Comparison of ENCODE assay signal across 8 mouse cellular contexts in genomic region chr10:57463298-57463697, GRCm38 (mm10). TPM values are rescaled to one million over a fixed set of nuclear protein-coding genes. Genes with fewer than 3 reads are reported as not detected.
DNase-seq lines count a peak whose midpoint lies in the region; ATAC-seq lines count a peak whose summit lies in the region.
"Not testable (repeated sequence)": the region's sequence is repeated elsewhere in the genome, so short reads cannot be mapped to it uniquely, and the experiment has no call there.

No protein-coding gene starts in this region.

- H3K4me1 ChIP-seq in forebrain, embryonic 13.5 days; hindbrain, embryonic 11.5 days (replicated peaks; ENCODE audit: control insufficient read depth, insufficient read depth, low read length): not testable (repeated sequence)

- not testable (repeated sequence) for H3K36me3 ChIP-seq in forebrain, embryonic 13.5 days (ENCODE audit: poor library complexity, severe bottlenecking); hindbrain, embryonic 11.5 days (ENCODE audit: control insufficient read depth, insufficient read depth, low read length)

- H3K4me2 ChIP-seq in forebrain, embryonic 13.5 days; hindbrain, embryonic 11.5 days (replicated peaks; ENCODE audit: low read depth, low read length): not testable (repeated sequence)

- peak; percentile 45; the same call in 1 of the 2 replicates for ATAC-seq in forebrain, embryonic 13.5 days
- ATAC-seq in hindbrain, embryonic 11.5 days (ENCODE audit: low FRiP score): not testable (repeated sequence)
- peak; percentile 92 for ATAC-seq in megakaryocyte-erythroid progenitor cell, adult 5-6 weeks (replicated peaks; ENCODE audit: low FRiP score, low TSS enrichment, poor library complexity, severe bottlenecking)

- DNase-seq in A20 (ENCODE audit: low read depth, low spot score): peak; percentile 83
- DNase-seq in T-cell, adult 2 months (ENCODE audit: low spot score): peak; percentile 34
- DNase-seq in cerebellum, adult 9-10 months: peak; percentile 52
- peak; percentile 64 for DNase-seq in hindbrain, embryonic 11.5 days (ENCODE audit: low spot score)
- DNase-seq in layer of hippocampus, postnatal 10 days (ENCODE audit: low spot score in 2 of 2): peak; percentile 30 to 51
- peak; percentile 11 for DNase-seq in spleen, adult 12 weeks (ENCODE audit: low spot score)

- not testable (repeated sequence) for H3K9ac ChIP-seq in forebrain, embryonic 13.5 days; hindbrain, embryonic 11.5 days (ENCODE audit: low read depth, low read length)

- H3K27me3 ChIP-seq in forebrain, embryonic 13.5 days; hindbrain, embryonic 11.5 days (ENCODE audit: control insufficient read depth, insufficient read depth, low read length): not testable (repeated sequence)

- H3K27ac ChIP-seq in forebrain, embryonic 13.5 days; hindbrain, embryonic 11.5 days (ENCODE audit: low read depth, low read length): not testable (repeated sequence)

- not testable (repeated sequence) for H3K9me3 ChIP-seq in forebrain, embryonic 13.5 days (replicated peaks); hindbrain, embryonic 11.5 days (ENCODE audit: control insufficient read depth, low read length)

- 24% methylated on average over 10 of the region's 10 CpGs for WGBS in forebrain, embryonic 13.5 days
- 32% methylated on average over 10 of the region's 10 CpGs for WGBS in hindbrain, embryonic 11.5 days

- not testable (repeated sequence) for H3K4me3 ChIP-seq in forebrain, embryonic 13.5 days; hindbrain, embryonic 11.5 days (ENCODE audit: low read depth, low read length)

RNA-seq across cellular contexts. Expression of gene Hsf2, which starts 22.9 kb away (rescaled TPM):
- 82.0 and 86.3 TPM in 2 replicates for polyA plus RNA-seq in forebrain, embryonic 13.5 days (2015; fragmentation: Nextera tagmentation; extraction: Ambion mirVana)
- polyA plus RNA-seq in hindbrain, embryonic 11.5 days (2014; fragmentation: Nextera tagmentation; extraction: Ambion mirVana): 71.2 and 77.3 TPM in 2 replicates
- total RNA-seq in layer of hippocampus, postnatal 10 days (2021): 10 to 100 TPM; 43.9 to 44.5 TPM
- 8.6 and 11.6 TPM in 2 replicates for total RNA-seq in megakaryocyte-erythroid progenitor cell, adult 5-6 weeks (2014; fragmentation: Nextera tagmentation)
- 11.7 and 15.7 TPM in 2 replicates for total RNA-seq in megakaryocyte-erythroid progenitor cell, adult 5-6 weeks (2017)

Comparison
In these comparisons a context has a peak if more than half of its experiments do, and no peak if none do; other contexts are left out.
1. DNase-seq: peak in every context shown above with its lines; median percentile 83 in A20; 64 in hindbrain, embryonic 11.5 days; 52 in cerebellum, adult 9-10 months; 40 in layer of hippocampus, postnatal 10 days; 34 in T-cell, adult 2 months; 11 in spleen, adult 12 weeks.